Mouse (Mus musculus) liver, adult 2 months (tissue): ENCODE data around the gene Vhl. TPM values are rescaled to one million over a fixed set of nuclear protein-coding genes. Genes with fewer than 3 reads are reported as not detected.
A peak's percentile ranks its signal among the peaks of the same experiment; 100 is the strongest.

Source experiments
- DNase-seq: peaks from one replicate; pipeline ENCODE4 v3.0.0-alpha.2; 2011; ENCODE audit warnings: low read depth, low spot score; ENCODE audit errors: extremely low read depth
- H3K27ac ChIP-seq: fragments of 200-500 bp; replicated peaks from 2 replicates; pipeline ENCODE4 v1.5.1; 2012; ENCODE audit warnings: low read depth, mild to moderate bottlenecking, control low read depth, inconsistent platforms, low read length; ENCODE audit not compliant: insufficient read depth
- H3K27me3 ChIP-seq: fragments of 200-500 bp; 2 replicates; pipeline ENCODE4 v1.6.1; 2012; ENCODE audit warnings: mild to moderate bottlenecking, moderate library complexity, low read length, inconsistent platforms; ENCODE audit not compliant: control insufficient read depth, insufficient read depth
- H3K36me3 ChIP-seq: fragments of 200-500 bp; 2 replicates; pipeline ENCODE4 v1.6.1; 2012; ENCODE audit warnings: low read length, inconsistent platforms; ENCODE audit not compliant: control insufficient read depth, insufficient read depth
- H3K4me1 ChIP-seq: fragments of 200-500 bp; 2 replicates; pipeline ENCODE4 v1.6.1; 2011; ENCODE audit warnings: low read length; ENCODE audit not compliant: control insufficient read depth, insufficient read depth
- H3K4me3 ChIP-seq: fragments of 200-500 bp; 2 replicates; pipeline ENCODE4 v1.5.1; 2011; ENCODE audit warnings: low read depth, mild to moderate bottlenecking, control low read depth, low read length, moderate library complexity; ENCODE audit not compliant: insufficient read depth
- H3K79me2 ChIP-seq: fragments of 200-500 bp; 2 replicates; pipeline ENCODE4 v1.6.1; 2012; ENCODE audit warnings: inconsistent platforms, mild to moderate bottlenecking, low read length, moderate library complexity; ENCODE audit not compliant: control insufficient read depth, insufficient read depth
- H3K9ac ChIP-seq: fragments of 200-500 bp; 2 replicates; pipeline ENCODE4 v1.6.1; 2012; ENCODE audit warnings: low read depth, mild to moderate bottlenecking, control low read depth, inconsistent platforms, low read length
- CTCF ChIP-seq: fragments of 200-500 bp; IDR thresholded peaks from 2 replicates; pipeline ENCODE4 v1.5.1; 2011; ENCODE audit warnings: low read depth, low read length, control low read depth
- POLR2A ChIP-seq: fragments of 200-500 bp; IDR thresholded peaks from 2 replicates; pipeline ENCODE4 v1.6.1; 2011; ENCODE audit warnings: low read length, control low read depth; ENCODE audit not compliant: insufficient read depth; ENCODE audit errors: extremely low read depth
- WGBS: fragments of 180-500 bp; shearing (Covaris S2); methylation state at CpG from one replicate; pipeline ENCODE4 v1.1.7; 2018; 5-methylcytosine and 5-hydroxymethylcytosine counted together
- polyA plus RNA-seq: library from polyadenylated mRNA; depleted of rRNA; stranded (reverse); fragments of >200 nt; gene quantifications from 2 replicates; pipeline ENCODE4 v1.2.3, GENCODE M21; 2012
- total RNA-seq: library from RNA; depleted of rRNA; stranded (reverse); fragments of >200 nt; gene quantifications from 2 replicates; pipeline ENCODE4 v1.2.3, GENCODE M21; 2014

Gene Vhl
- total and polyA plus RNA-seq, 2 experiments: 7.2 to 12.1 TPM

GRCm38 (mm10) chr6:113624989-113625770 lies 1.4 kb downstream of the Vhl start:
- no peak for TF ChIP-seq POLR2A
- TF ChIP-seq CTCF: no peak
- WGBS: 39% methylated on average over 5 of the region's 5 CpGs
- Histone ChIP-seq H3K27ac (no peak overlapping the region), H3K4me1 (peaks cover 6% of the 10 kb centered on the region; the same call in 1 of the 2 replicates), H3K9ac (peak overlapping the region; percentile 72; the same call in 1 of the 2 replicates), H3K27me3 (no peaks in the 10 kb centered on the region), H3K36me3 (peaks cover 8% of the 10 kb centered on the region), H3K79me2 (peaks cover 7% of the 10 kb centered on the region; the same call in 1 of the 2 replicates), H3K4me3 (peak overlapping the region; percentile 72; the same call in 1 of the 2 replicates)
- DNase-seq: no peak

GRCm38 (mm10) chr6:113630322-113630721 lies 6.6 kb downstream of the Vhl start:
- peaks cover 13% of the 10 kb centered on the region for H3K36me3 ChIP-seq
- DNase-seq: no peak
- no peak overlapping the region for H3K27ac ChIP-seq
- no peak overlapping the region for H3K4me3 ChIP-seq
- H3K4me1 ChIP-seq: no peaks in the 10 kb centered on the region
- TF ChIP-seq CTCF (no peak), POLR2A (no peak)
- peaks cover 5% of the 10 kb centered on the region; the same call in 1 of the 2 replicates for H3K79me2 ChIP-seq
- no peaks in the 10 kb centered on the region for H3K27me3 ChIP-seq
- WGBS: 79% methylated on average over 5 of the region's 5 CpGs
- H3K9ac ChIP-seq: no peak overlapping the region

DNA sequence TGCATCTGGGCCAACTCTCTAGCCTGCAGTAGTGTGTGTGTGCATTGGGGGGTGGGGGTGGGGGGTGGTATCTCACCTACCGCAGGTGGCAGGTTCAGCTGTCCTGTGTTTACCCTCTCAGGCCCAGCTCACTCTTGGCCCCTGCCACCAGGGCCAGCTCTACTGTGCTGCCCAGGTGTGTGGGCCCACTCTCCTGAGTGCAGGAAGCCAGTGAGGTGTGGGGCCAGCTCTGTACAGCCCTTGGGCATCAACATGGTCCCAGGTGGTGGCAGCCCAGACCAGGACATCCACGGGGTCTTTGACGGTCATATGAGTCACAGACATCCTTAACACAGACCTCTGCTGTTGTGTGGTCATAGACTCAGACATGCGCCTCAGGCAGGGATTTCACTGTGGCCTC lies 9.1 kb downstream of the Vhl start:
- H3K9ac ChIP-seq: no peak overlapping the region
- H3K79me2 ChIP-seq: no peaks in the 10 kb centered on the region
- TF ChIP-seq CTCF (no peak), POLR2A (no peak)
- peaks cover 11% of the 10 kb centered on the region for H3K36me3 ChIP-seq
- H3K27ac ChIP-seq: no peak overlapping the region
- WGBS: 86% methylated on average over 4 of the region's 4 CpGs
- no peaks in the 10 kb centered on the region for H3K4me1 ChIP-seq
- no peaks in the 10 kb centered on the region for H3K27me3 ChIP-seq
- H3K4me3 ChIP-seq: no peak overlapping the region
- DNase-seq: no peak

DNA sequence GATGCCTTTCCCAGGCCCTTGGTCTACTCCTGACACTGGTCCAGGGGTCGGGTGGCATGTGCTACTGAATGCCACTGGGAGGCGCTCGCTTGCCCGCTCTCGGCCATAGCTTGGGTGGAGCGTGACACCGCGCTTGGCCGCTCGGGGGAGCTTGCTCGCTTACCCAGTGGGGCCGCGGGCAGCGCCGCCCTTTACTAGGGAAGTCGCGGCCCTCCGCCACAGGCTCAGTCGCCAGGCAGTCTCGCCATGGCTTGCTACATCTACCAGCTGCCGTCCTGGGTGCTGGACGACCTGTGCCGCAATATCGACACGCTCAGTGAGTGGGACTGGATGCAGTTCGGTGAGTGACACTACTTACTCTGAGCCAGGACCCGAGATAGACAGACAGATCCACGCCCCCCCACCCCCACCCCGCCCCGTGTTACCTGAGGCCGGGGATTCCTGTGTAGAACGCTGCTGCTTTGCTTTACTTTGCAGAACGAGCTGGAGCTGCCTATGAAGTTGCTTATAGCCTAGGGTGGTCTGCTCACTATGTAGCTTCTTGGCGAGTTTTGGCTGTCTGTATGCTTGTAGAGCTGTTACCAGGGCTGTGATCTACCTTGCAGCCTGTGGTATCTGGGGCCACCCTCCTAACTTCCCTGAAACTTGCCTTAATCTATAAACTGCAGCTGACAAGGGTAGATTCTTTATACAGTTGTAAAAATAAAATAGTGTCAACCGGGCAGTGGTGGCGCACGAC lies 14.7 kb downstream of the Vhl start, which contains the start of gene Irak2:
Irak2 (plus strand) TSS at position 166 of the 739 bp plus-strand sequence.
- no peaks in the 10 kb centered on the region for H3K27me3 ChIP-seq
- H3K27ac ChIP-seq: peak within 1 kb of the TSS; percentile 95
- peak within 1 kb of the TSS; percentile 76 for H3K9ac ChIP-seq
- TF ChIP-seq POLR2A (peak; percentile 89), CTCF (peak; percentile 98)
- H3K4me1 ChIP-seq: peaks cover 27% of the 10 kb centered on the region
- H3K4me3 ChIP-seq: peak within 1 kb of the TSS; percentile 66
- no peaks in the 10 kb centered on the region for H3K36me3 ChIP-seq
- DNase-seq: peak; percentile 78
- WGBS: 2% methylated on average over 37 of the region's 37 CpGs
- peaks cover 27% of the 10 kb centered on the region; the same call in 1 of the 2 replicates for H3K79me2 ChIP-seq

DNA sequence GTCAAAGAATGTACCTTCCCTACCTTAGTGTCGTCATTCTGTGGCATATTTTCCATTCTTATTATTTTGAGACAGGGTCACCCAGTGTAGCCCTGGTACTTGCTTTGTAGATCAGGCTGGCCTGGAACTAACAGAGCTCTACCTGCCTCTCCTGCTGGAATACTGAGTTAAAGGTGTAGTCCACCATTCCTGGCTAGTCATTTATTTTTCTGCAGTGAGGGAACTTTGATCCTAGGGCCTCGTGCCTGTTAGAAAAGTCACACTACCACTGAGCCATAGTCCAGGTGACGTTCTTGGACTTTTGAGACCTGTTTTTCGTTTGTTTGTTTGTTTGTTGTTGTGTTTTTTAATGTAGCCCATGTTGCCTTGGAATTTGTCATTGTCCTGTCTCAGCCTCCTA lies 15.4 kb downstream of the Vhl start:
- Histone ChIP-seq H3K27ac (peak overlapping the region; percentile 95), H3K79me2 (peaks cover 29% of the 10 kb centered on the region; the same call in 1 of the 2 replicates), H3K9ac (peak overlapping the region; percentile 74; the same call in 1 of the 2 replicates), H3K36me3 (no peaks in the 10 kb centered on the region), H3K4me1 (peaks cover 32% of the 10 kb centered on the region), H3K27me3 (no peaks in the 10 kb centered on the region), H3K4me3 (peak overlapping the region; percentile 66)
- no peak for TF ChIP-seq POLR2A
- TF ChIP-seq CTCF: no peak
- WGBS: 29% methylated on average over 4 of the region's 4 CpGs
- DNase-seq: peak; percentile 91
